Mouse (Mus musculus) neutrophil, adult 65 days (primary cell): Measurements from ENCODE around the gene Sly. TPM values are rescaled to one million over a fixed set of nuclear protein-coding genes. Genes with fewer than 3 reads are reported as not detected.

Source experiments
- total RNA-seq: library from RNA; stranded (reverse); gene quantifications from 2 replicates; pipeline ENCODE4 v1.2.4, GENCODE M21; 2023

Gene Sly
- total RNA-seq, result not detected in 2 replicates

DNA sequence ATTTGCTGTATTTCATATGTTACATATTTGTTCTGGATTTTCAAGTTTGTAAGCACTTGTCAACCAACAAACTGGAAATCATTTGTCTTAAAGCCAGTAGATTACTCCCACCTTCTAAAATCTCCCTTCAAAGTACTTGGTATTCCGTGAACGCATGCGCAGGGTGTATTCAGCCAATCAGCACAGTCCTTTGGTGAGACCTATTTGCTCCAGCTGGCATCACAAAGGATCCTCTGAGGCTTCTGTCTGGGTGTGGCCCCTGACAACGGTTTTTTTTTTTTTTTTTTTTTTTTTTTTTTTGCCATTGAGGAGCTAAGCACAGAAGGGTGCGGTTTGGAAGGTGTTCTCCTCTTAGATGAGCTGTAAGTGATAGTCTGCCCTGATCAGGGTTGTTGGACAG is at the start of gene Sly:
Sly (plus strand) TSS at position 301 of the 400 bp plus-strand sequence.

